Mouse (Mus musculus) myocyte (in vitro differentiated cells): ENCODE data around the gene Ppp2r5e. TPM values are rescaled to one million over a fixed set of nuclear protein-coding genes. Genes with fewer than 3 reads are reported as not detected.

ENCODE experiments used
- H3K27me3 ChIP-seq: one replicate; pipeline ENCODE4 v1.6.1; 2011; ENCODE audit not compliant: control insufficient read depth, insufficient read depth, insufficient read length
- H3K36me3 ChIP-seq: one replicate; pipeline ENCODE4 v1.6.1; 2011; ENCODE audit not compliant: control insufficient read depth, insufficient read depth
- H3K4me2 ChIP-seq: one replicate; pipeline ENCODE4 v1.6.1; 2011; ENCODE audit warnings: low read depth, control low read depth
- H3K4me3 ChIP-seq: one replicate; pipeline ENCODE4 v1.5.1; 2011; ENCODE audit warnings: mild to moderate bottlenecking, control low read depth, moderate library complexity
- H3K79me2 ChIP-seq: one replicate; pipeline ENCODE4 v1.6.1; 2011; ENCODE audit not compliant: control insufficient read depth, insufficient read depth
- H3ac ChIP-seq: one replicate; pipeline ENCODE4 v1.6.1; 2011; ENCODE audit not compliant: control insufficient read depth, insufficient read length
- CEBPB ChIP-seq: IDR thresholded peaks from 2 replicates; pipeline ENCODE4 v1.6.1; 2011; ENCODE audit warnings: mild to moderate bottlenecking, moderate library complexity; ENCODE audit not compliant: poor library complexity, insufficient read depth, severe bottlenecking
- E2F4 ChIP-seq: IDR thresholded peaks from one replicate; pipeline ENCODE4 v1.6.1; 2011; ENCODE audit warnings: mild to moderate bottlenecking, control low read depth, moderate library complexity; ENCODE audit not compliant: insufficient read depth
- MAX ChIP-seq: IDR thresholded peaks from one replicate; pipeline ENCODE4 v1.6.1; 2011; ENCODE audit warnings: low read depth, mild to moderate bottlenecking, control low read depth
- MYOD1 ChIP-seq, 3 experiments: IDR thresholded peaks; one replicate each; pipeline ENCODE4 v1.6.1; 2011; ENCODE audit warnings: control low read depth in 2 of 3, low read depth in 2 of 3, mild to moderate bottlenecking in 2 of 3, moderate library complexity in 1 of 3; ENCODE audit not compliant: insufficient read length in 2 of 3, control insufficient read depth in 1 of 3
- MYOG ChIP-seq, 3 experiments: IDR thresholded peaks; one replicate each; pipeline ENCODE4 v1.6.1; 2011; ENCODE audit warnings: control low read depth in 2 of 3, low read depth in 2 of 3, mild to moderate bottlenecking in 2 of 3; ENCODE audit not compliant: insufficient read length in 2 of 3, control insufficient read depth in 1 of 3, insufficient read depth in 1 of 3
- POLR2A ChIP-seq: IDR thresholded peaks from one replicate; pipeline ENCODE4 v1.6.1; 2011; ENCODE audit warnings: low read depth, mild to moderate bottlenecking, control low read depth, moderate library complexity; ENCODE audit not compliant: insufficient read length
- POLR2AphosphoS2 ChIP-seq: IDR thresholded peaks from one replicate; pipeline ENCODE4 v1.6.1; 2011; ENCODE audit warnings: low read depth, control low read depth; ENCODE audit not compliant: insufficient read length
- REST ChIP-seq: IDR thresholded peaks from one replicate; pipeline ENCODE4 v1.6.1; 2011; ENCODE audit warnings: mild to moderate bottlenecking, control low read depth, moderate library complexity; ENCODE audit not compliant: insufficient read depth, insufficient read length
- SRF ChIP-seq: IDR thresholded peaks from one replicate; pipeline ENCODE4 v1.6.1; 2011; ENCODE audit warnings: low read depth; ENCODE audit not compliant: control insufficient read depth, insufficient read length
- TCF12 ChIP-seq: IDR thresholded peaks from one replicate; pipeline ENCODE4 v1.6.1; 2011; ENCODE audit warnings: mild to moderate bottlenecking, control low read depth; ENCODE audit not compliant: poor library complexity, insufficient read depth, severe bottlenecking
- TCF3 ChIP-seq: IDR thresholded peaks from one replicate; pipeline ENCODE4 v1.6.1; 2011; ENCODE audit warnings: low read depth, control low read depth; ENCODE audit not compliant: insufficient read length
- USF1 ChIP-seq: IDR thresholded peaks from one replicate; pipeline ENCODE4 v1.6.1; 2011; ENCODE audit warnings: low read depth, mild to moderate bottlenecking, control low read depth, moderate library complexity
- polyA plus RNA-seq: library from polyadenylated mRNA; unstranded; fragments of >200 nt; fragmentation: generic; extraction: Trizol; gene quantifications from one replicate; pipeline ENCODE4 v1.2.1, GENCODE M21; 2012; ENCODE audit warnings: missing spikeins

Ppp2r5e gene
- polyA plus RNA-seq: 15.4 TPM

- H3ac ChIP-seq: peak within 1 kb of the TSS; percentile 95
- H3K79me2 ChIP-seq: peaks cover 36% of the 10 kb centered on the region
- peak within 1 kb of the TSS; percentile 84 for H3K4me2 ChIP-seq
- peaks cover 10% of the 10 kb centered on the region for H3K36me3 ChIP-seq
- no peaks in the 10 kb centered on the region for H3K27me3 ChIP-seq
- peak within 1 kb of the TSS; percentile 59 for H3K4me3 ChIP-seq
- TF ChIP-seq POLR2AphosphoS2 (peak; percentile 77), CEBPB (no peak), POLR2A (peak; percentile 70), USF1 (no peak)
Measured at GRCm38 (mm10) chr12:75596154-75597002, at the start of gene Ppp2r5e. Ppp2r5e (minus strand) TSS chr12:75596245.

GRCm38 (mm10) chr12:75645780-75646179, 49.7 kb upstream of the Ppp2r5e start:
- Histone ChIP-seq H3K79me2 (no peaks in the 10 kb centered on the region), H3K4me2 (no peak overlapping the region), H3K27me3 (no peaks in the 10 kb centered on the region), H3K4me3 (no peak overlapping the region), H3K36me3 (no peaks in the 10 kb centered on the region), H3ac (no peak overlapping the region)
- TF ChIP-seq MAX (no peak), SRF (no peak), E2F4 (no peak), USF1 (no peak), CEBPB (no peak), MYOG (IDR thresholded peaks at IDR 0.05; ENCODE audit: control insufficient read depth in 1 of 3, insufficient read depth in 1 of 3, insufficient read length in 2 of 3, low read depth in 2 of 3) (no peak), POLR2A (no peak)

GRCm38 (mm10) chr12:75641726-75642125, 45.7 kb upstream of the Ppp2r5e start:
- Histone ChIP-seq H3K4me2 (no peak overlapping the region), H3K36me3 (no peaks in the 10 kb centered on the region), H3K4me3 (no peak overlapping the region), H3ac (no peak overlapping the region), H3K79me2 (no peaks in the 10 kb centered on the region), H3K27me3 (no peaks in the 10 kb centered on the region)
- no peak for TF ChIP-seq MAX
- TF ChIP-seq MYOG (IDR thresholded peaks at IDR 0.05; ENCODE audit: control insufficient read depth in 1 of 3, insufficient read depth in 1 of 3, insufficient read length in 2 of 3, low read depth in 2 of 3): no peak
- no peak for TF ChIP-seq POLR2AphosphoS2
- TF ChIP-seq SRF: no peak
- no peak for TF ChIP-seq TCF3
- TF ChIP-seq REST: no peak
- no peak for TF ChIP-seq TCF12
- TF ChIP-seq USF1: no peak
- TF ChIP-seq POLR2A: no peak
- TF ChIP-seq E2F4: no peak
- no peak for TF ChIP-seq CEBPB
- TF ChIP-seq MYOD1 (IDR thresholded peaks at IDR 0.05; ENCODE audit: control insufficient read depth in 1 of 3, insufficient read length in 2 of 3, low read depth in 2 of 3): no peak

- no peak for TF ChIP-seq TCF3
- H3K27me3 ChIP-seq: no peaks in the 10 kb centered on the region
- no peak overlapping the region for H3K4me3 ChIP-seq
- H3K79me2 ChIP-seq: no peaks in the 10 kb centered on the region
- H3ac ChIP-seq: no peak overlapping the region
- no peak overlapping the region for H3K4me2 ChIP-seq
- no peaks in the 10 kb centered on the region for H3K36me3 ChIP-seq
Measured at GRCm38 (mm10) chr12:75638345-75638744, 42.3 kb upstream of the Ppp2r5e start.

GRCm38 (mm10) chr12:75637103-75637502, 41.1 kb upstream of the Ppp2r5e start:
- Histone ChIP-seq H3K27me3 (no peaks in the 10 kb centered on the region), H3K79me2 (no peaks in the 10 kb centered on the region), H3K36me3 (no peaks in the 10 kb centered on the region), H3K4me2 (no peak overlapping the region), H3ac (no peak overlapping the region), H3K4me3 (no peak overlapping the region)
- TF ChIP-seq MAX (no peak), POLR2AphosphoS2 (no peak), POLR2A (no peak), CEBPB (no peak), USF1 (no peak), E2F4 (no peak), TCF3 (no peak)
